Mouse (Mus musculus) heart, embryonic 16.5 days (tissue): ENCODE data around the gene Bcl2l14. TPM values are rescaled to one million over a fixed set of nuclear protein-coding genes. Genes with fewer than 3 reads are reported as not detected.

ENCODE experiments used
- ATAC-seq: fragments of 200-750 bp; cut with Nextera tagmentation; replicated peaks from 2 replicates; pipeline ENCODE4 v1.8.0; 2017; ENCODE audit warnings: moderate number of reproducible peaks; ENCODE audit not compliant: insufficient read depth, low FRiP score; ENCODE audit errors: extremely low read depth
- H3K27ac ChIP-seq: fragments of 300-500 bp; sonication (generic); 2 replicates; pipeline ENCODE4 v1.5.1; 2014; ENCODE audit warnings: mild to moderate bottlenecking, low read length, control low read depth, moderate library complexity
- H3K27me3 ChIP-seq: fragments of 300-500 bp; sonication (generic); 2 replicates; pipeline ENCODE4 v1.6.1; 2014; ENCODE audit warnings: low read length, mixed read lengths; ENCODE audit not compliant: control insufficient read depth, insufficient read depth
- H3K36me3 ChIP-seq: fragments of 300-500 bp; sonication (generic); 2 replicates; pipeline ENCODE4 v1.6.1; 2014; ENCODE audit not compliant: control insufficient read depth, insufficient read depth
- H3K4me1 ChIP-seq: fragments of 300-500 bp; sonication (generic); 2 replicates; pipeline ENCODE4 v1.6.1; 2014; ENCODE audit warnings: low read length, mixed read lengths; ENCODE audit not compliant: control insufficient read depth, insufficient read depth
- H3K4me2 ChIP-seq: fragments of 300-500 bp; sonication (generic); 2 replicates; pipeline ENCODE4 v1.6.1; 2014; ENCODE audit warnings: low read depth, mild to moderate bottlenecking, control low read depth, low read length
- H3K4me3 ChIP-seq: fragments of 300-500 bp; sonication (generic); 2 replicates; pipeline ENCODE4 v1.5.1; 2014; ENCODE audit warnings: mild to moderate bottlenecking, control low read depth, low read length
- H3K9ac ChIP-seq: fragments of 300-500 bp; sonication (generic); 2 replicates; pipeline ENCODE4 v1.6.1; 2014; ENCODE audit warnings: low read length, control low read depth
- H3K9me3 ChIP-seq: fragments of 300-500 bp; sonication (generic); replicated peaks from 2 replicates; pipeline ENCODE4 v1.6.1; 2016; ENCODE audit warnings: low read length; ENCODE audit not compliant: control insufficient read depth
- WGBS: fragments of 180-500 bp; shearing (Covaris S2); extraction: QIAGEN DNeasy Blood & Tissue Kit; methylation state at CpG from one replicate; pipeline ENCODE4 v1.1.7; 2014; 5-methylcytosine and 5-hydroxymethylcytosine counted together
- polyA plus RNA-seq: library from polyadenylated mRNA; unstranded; fragments of >200 nt; fragmentation: Nextera tagmentation; extraction: Ambion mirVana; gene quantifications from 2 replicates; pipeline ENCODE4 v1.2.1, GENCODE M21; 2015

Bcl2l14 gene
- polyA plus RNA-seq, 1 experiment from 2014 or later, result 5.2 TPM

GRCm38 (mm10) chr6:134434044-134434443, 37.9 kb downstream of the Bcl2l14 start:
- Histone ChIP-seq H3K9me3 (no peaks in the 10 kb centered on the region), H3K27me3 (no peaks in the 10 kb centered on the region), H3K4me3 (no peak overlapping the region), H3K36me3 (no peaks in the 10 kb centered on the region), H3K9ac (no peak overlapping the region), H3K4me1 (peaks cover under 1% of the 10 kb centered on the region; the same call in 1 of the 2 replicates), H3K4me2 (no peak overlapping the region), H3K27ac (no peak overlapping the region)
- no peak for ATAC-seq
- 74% methylated on average over 6 of the region's 6 CpGs for WGBS

- no peak overlapping the region for H3K4me2 ChIP-seq
- ATAC-seq, result no peak
- no peaks in the 10 kb centered on the region for H3K36me3 ChIP-seq
- 56% methylated on average over 9 of the region's 9 CpGs for WGBS
- H3K27me3 ChIP-seq, result no peaks in the 10 kb centered on the region
- no peak overlapping the region for H3K27ac ChIP-seq
- no peak overlapping the region for H3K4me3 ChIP-seq
- H3K4me1 ChIP-seq, result peaks cover 8% of the 10 kb centered on the region
- no peaks in the 10 kb centered on the region for H3K9me3 ChIP-seq
- no peak overlapping the region for H3K9ac ChIP-seq
Measured at GRCm38 (mm10) chr6:134434866-134435390, 38.8 kb downstream of the Bcl2l14 start.

GRCm38 (mm10) chr6:134436955-134437354, 40.8 kb downstream of the Bcl2l14 start:
- Histone ChIP-seq H3K9ac (no peak overlapping the region), H3K9me3 (no peaks in the 10 kb centered on the region), H3K27me3 (no peaks in the 10 kb centered on the region), H3K36me3 (no peaks in the 10 kb centered on the region), H3K4me2 (no peak overlapping the region), H3K27ac (no peak overlapping the region), H3K4me1 (peaks cover 11% of the 10 kb centered on the region), H3K4me3 (no peak overlapping the region)
- WGBS, result 68% methylated on average over 5 of the region's 5 CpGs
- no peak for ATAC-seq

- ATAC-seq, result peak; percentile 54
- no peaks in the 10 kb centered on the region for H3K9me3 ChIP-seq
- peak overlapping the region; percentile 43 for H3K4me3 ChIP-seq
- H3K27ac ChIP-seq, result no peak overlapping the region
- 18% methylated on average over 23 of the region's 23 CpGs for WGBS
- peak overlapping the region; percentile 68 for H3K4me2 ChIP-seq
- no peaks in the 10 kb centered on the region for H3K27me3 ChIP-seq
- H3K36me3 ChIP-seq, result no peaks in the 10 kb centered on the region
- 0 out of 2 replicates have a peak overlapping the region, but pooled peaks have one; percentile 30 for H3K9ac ChIP-seq
- peaks cover 11% of the 10 kb centered on the region for H3K4me1 ChIP-seq
Measured at GRCm38 (mm10) chr6:134439401-134440021, 43.4 kb downstream of the Bcl2l14 start.

- Histone ChIP-seq H3K4me3 (peak overlapping the region; percentile 43), H3K27me3 (no peaks in the 10 kb centered on the region), H3K36me3 (peaks cover 3% of the 10 kb centered on the region), H3K27ac (no peak overlapping the region), H3K4me1 (peaks cover 11% of the 10 kb centered on the region), H3K9me3 (0 out of 2 replicates have a peak, but pooled peaks cover 2% of the 10 kb centered on the region), H3K4me2 (peak overlapping the region; percentile 68), H3K9ac (0 out of 2 replicates have a peak overlapping the region, but pooled peaks have one; percentile 30)
- WGBS, result 22% methylated on average over 10 of the region's 10 CpGs
- ATAC-seq, result no peak; the same call in 1 of the 2 replicates
Measured at GRCm38 (mm10) chr6:134440023-134440422, 43.9 kb downstream of the Bcl2l14 start.

GRCm38 (mm10) chr6:134441716-134442115, 45.6 kb downstream of the Bcl2l14 start:
- H3K36me3 ChIP-seq, result peaks cover 8% of the 10 kb centered on the region
- H3K4me2 ChIP-seq, result no peak overlapping the region
- WGBS, result 82% methylated on average over 3 of the region's 3 CpGs
- no peak overlapping the region for H3K4me3 ChIP-seq
- ATAC-seq, result no peak
- H3K27me3 ChIP-seq, result no peaks in the 10 kb centered on the region
- no peak overlapping the region for H3K9ac ChIP-seq
- H3K4me1 ChIP-seq, result peaks cover 11% of the 10 kb centered on the region
- 0 out of 2 replicates have a peak, but pooled peaks cover 4% of the 10 kb centered on the region for H3K9me3 ChIP-seq
- no peak overlapping the region for H3K27ac ChIP-seq

GRCm38 (mm10) chr6:134442219-134442618, 46.1 kb downstream of the Bcl2l14 start:
- peaks cover 8% of the 10 kb centered on the region for H3K36me3 ChIP-seq
- no peak overlapping the region for H3K4me2 ChIP-seq

GRCm38 (mm10) chr6:134443198-134443904, 47.2 kb downstream of the Bcl2l14 start:
- no peak for ATAC-seq
- H3K4me2 ChIP-seq, result no peak overlapping the region
- H3K4me1 ChIP-seq, result peaks cover 11% of the 10 kb centered on the region
- 0 out of 2 replicates have a peak, but pooled peaks cover 4% of the 10 kb centered on the region for H3K9me3 ChIP-seq
- peaks cover 8% of the 10 kb centered on the region for H3K36me3 ChIP-seq
- no peak overlapping the region for H3K9ac ChIP-seq
- H3K27me3 ChIP-seq, result no peaks in the 10 kb centered on the region
- H3K4me3 ChIP-seq, result no peak overlapping the region
- WGBS, result 58% methylated on average over 9 of the region's 9 CpGs
- no peak overlapping the region for H3K27ac ChIP-seq

More at GRCm38 (mm10) chr6:134442219-134442618, 46.1 kb downstream of the Bcl2l14 start:
- Histone ChIP-seq H3K4me1 (peaks cover 11% of the 10 kb centered on the region), H3K9ac (no peak overlapping the region), H3K9me3 (0 out of 2 replicates have a peak, but pooled peaks cover 4% of the 10 kb centered on the region), H3K4me3 (no peak overlapping the region), H3K27me3 (no peaks in the 10 kb centered on the region), H3K27ac (no peak overlapping the region)
- ATAC-seq, result no peak
- 42% methylated on average over 5 of the region's 5 CpGs for WGBS

GRCm38 (mm10) chr6:134443925-134444324, 47.8 kb downstream of the Bcl2l14 start:
- 79% methylated on average over 5 of the region's 5 CpGs for WGBS
- ATAC-seq, result no peak
- H3K4me2 ChIP-seq, result no peak overlapping the region
- H3K4me3 ChIP-seq, result no peak overlapping the region
- H3K27ac ChIP-seq, result no peak overlapping the region
- no peak overlapping the region for H3K9ac ChIP-seq
- H3K4me1 ChIP-seq, result peaks cover 11% of the 10 kb centered on the region
- H3K27me3 ChIP-seq, result no peaks in the 10 kb centered on the region
- peaks cover 8% of the 10 kb centered on the region for H3K36me3 ChIP-seq
- 0 out of 2 replicates have a peak, but pooled peaks cover 4% of the 10 kb centered on the region for H3K9me3 ChIP-seq
